Mouse (Mus musculus) heart, postnatal 0 days (tissue): ENCODE data around the gene 1700042G07Rik.

Experiments used
- CTCF ChIP-seq: IDR thresholded peaks from 2 replicates; pipeline ENCODE4 v1.5.1; 2016; ENCODE audit warnings: antibody characterized with exemption, control low read depth, low read depth
- EP300 ChIP-seq: IDR thresholded peaks from 2 replicates; pipeline ENCODE4 v1.6.1; 2016; ENCODE audit warnings: antibody characterized with exemption, low read depth

DNA sequence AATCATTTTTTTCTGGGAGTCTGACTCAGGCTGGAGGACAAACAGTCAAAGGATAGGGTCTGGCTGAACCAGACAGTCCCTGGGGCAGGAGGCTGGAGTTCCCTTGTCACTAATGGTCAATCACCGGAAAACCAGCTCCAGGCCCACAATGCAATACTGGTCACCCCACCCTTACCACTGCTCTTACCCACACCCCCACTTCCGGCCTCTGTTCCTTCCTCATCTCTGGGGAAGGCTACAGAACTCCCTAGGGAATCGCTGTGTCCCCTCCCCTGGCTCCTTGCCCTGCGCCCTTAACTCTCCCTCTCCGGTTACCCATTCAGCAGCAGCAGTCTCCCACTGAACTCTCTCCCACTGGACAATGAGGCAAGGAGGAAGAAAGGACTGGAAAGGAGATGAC lies 4.0 kb downstream of the 1700042G07Rik start:
- TF ChIP-seq CTCF (no peak), EP300 (no peak)
